Comparison of ENCODE assay signal across 10 mouse cellular contexts in the genomic region with DNA sequence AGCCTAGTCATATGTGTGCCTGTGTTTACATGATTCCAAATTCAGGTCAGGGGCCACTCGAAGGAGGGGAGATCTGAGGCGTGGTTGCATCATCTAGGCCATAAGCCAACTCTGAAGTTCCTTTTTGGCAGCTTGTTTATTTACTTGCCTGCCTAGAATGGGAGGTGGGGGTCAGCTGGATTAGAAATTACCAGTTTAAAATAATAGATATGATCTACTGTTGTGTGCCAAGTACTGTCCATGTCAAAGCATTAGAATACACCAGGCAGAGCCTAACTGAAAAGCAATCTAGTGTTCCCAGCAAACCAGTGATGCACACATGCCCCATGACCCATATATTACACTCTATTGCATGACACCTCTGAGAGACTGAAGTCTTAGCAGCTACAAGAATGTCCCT. TPM values are rescaled to one million over a fixed set of nuclear protein-coding genes. Genes with fewer than 3 reads are reported as not detected.
DNase-seq lines count a peak whose midpoint lies in the region; ATAC-seq and TF ChIP-seq lines count a peak whose summit lies in the region.
"Had no signal": no experiment of that assay in that cellular context is flagged by ENCODE, and none has a peak within 500 bp of the region (broad histone marks: within the 10 kb centered on the region; RNA-seq: fewer than 3 reads in every experiment).

No protein-coding gene starts in this region.

- H3K27ac ChIP-seq in heart, embryonic 13.5 days (replicated peaks) = peak overlapping the region; percentile 16; the same call in 1 of the 2 replicates
- H3K27ac ChIP-seq in lung, embryonic 14.5 days (ENCODE audit: low read depth) = no peak overlapping the region
- H3K27ac ChIP-seq in hindbrain, embryonic 12.5 days = no peak overlapping the region
- H3K27ac ChIP-seq: embryonic facial prominence, embryonic 13.5 days had no signal

- no peak overlapping the region for H3K4me2 ChIP-seq in heart, embryonic 13.5 days
- H3K4me2 ChIP-seq in lung, embryonic 14.5 days = no peak overlapping the region
- H3K4me2 ChIP-seq in hindbrain, embryonic 12.5 days (replicated peaks) = no peak overlapping the region
- H3K4me2 ChIP-seq: embryonic facial prominence, embryonic 13.5 days had no signal

- 50% methylated on average over 2 of the region's 2 CpGs for WGBS in heart, embryonic 13.5 days
- whole genome bisulfite sequencing in lung, embryonic 14.5 days = 29% methylated on average over 2 of the region's 2 CpGs
- WGBS in hindbrain, embryonic 12.5 days = 86% methylated on average over 2 of the region's 2 CpGs

- no peaks in the 10 kb centered on the region for H3K9me3 ChIP-seq in heart, embryonic 13.5 days
- H3K9me3 ChIP-seq in lung, embryonic 14.5 days (ENCODE audit: low read depth, low read length) = no peaks in the 10 kb centered on the region
- H3K9me3 ChIP-seq in hindbrain, embryonic 12.5 days (replicated peaks) = no peaks in the 10 kb centered on the region
- H3K9me3 ChIP-seq: embryonic facial prominence, embryonic 13.5 days had no signal

- H3K4me1 ChIP-seq in heart, embryonic 13.5 days = peaks cover 61% of the 10 kb centered on the region
- H3K4me1 ChIP-seq in lung, embryonic 14.5 days (ENCODE audit: insufficient read depth) = peaks cover 3% of the 10 kb centered on the region; the same call in 1 of the 2 replicates
- H3K4me1 ChIP-seq in hindbrain, embryonic 12.5 days = no peaks in the 10 kb centered on the region
- H3K4me1 ChIP-seq: embryonic facial prominence, embryonic 13.5 days had no signal

- intact Hi-C loops in gastrocnemius, postnatal 36 days (cut with DNase I) = loop anchor here (5.0 kb wide), 1 partner anchor 98 kb away; no protein-coding TSS in a partner anchor

- peak; percentile 70 for DNase-seq in gastrocnemius, adult 18-20 months (ENCODE audit: low spot score)
- DNase-seq in gastrocnemius, postnatal 36 days = no peak
- DNase-seq in 3T3-L1 (ENCODE audit: low read depth, low spot score) = peak; percentile 49
- DNase-seq in lung, embryonic 14.5 days = peak; percentile 89
- DNase-seq in spleen, adult 12 weeks (ENCODE audit: low spot score) = no peak

- H3K9ac ChIP-seq in heart, embryonic 13.5 days = no peak overlapping the region
- no peak overlapping the region for H3K9ac ChIP-seq in lung, embryonic 14.5 days
- H3K9ac ChIP-seq in hindbrain, embryonic 12.5 days = no peak overlapping the region
- H3K9ac ChIP-seq: embryonic facial prominence, embryonic 13.5 days had no signal

- TF ChIP-seq CTCF in lung, embryonic 14.5 days (IDR thresholded peaks at IDR 0.05; ENCODE audit: low read depth) = no peak

- H3K36me3 ChIP-seq in heart, embryonic 13.5 days = peaks cover 80% of the 10 kb centered on the region
- H3K36me3 ChIP-seq in lung, embryonic 14.5 days (ENCODE audit: insufficient read depth) = peaks cover 20% of the 10 kb centered on the region
- peaks cover 28% of the 10 kb centered on the region for H3K36me3 ChIP-seq in hindbrain, embryonic 12.5 days

- no peaks in the 10 kb centered on the region for H3K27me3 ChIP-seq in heart, embryonic 13.5 days (replicated peaks)
- no peaks in the 10 kb centered on the region for H3K27me3 ChIP-seq in lung, embryonic 14.5 days (ENCODE audit: insufficient read depth, low read length)
- H3K27me3 ChIP-seq in hindbrain, embryonic 12.5 days = no peaks in the 10 kb centered on the region
- H3K27me3 ChIP-seq: embryonic facial prominence, embryonic 13.5 days had no signal

- ATAC-seq in heart, embryonic 13.5 days (ENCODE audit: extremely low read depth, insufficient number of reproducible peaks, low FRiP score, low TSS enrichment) = no peak
- peak; percentile 76 for ATAC-seq in lung, embryonic 14.5 days (ENCODE audit: insufficient read depth)
- no peak for ATAC-seq in erythroid progenitor cell, adult 5-6 weeks (replicated peaks; ENCODE audit: low FRiP score, poor library complexity, severe bottlenecking)
- ATAC-seq in hindbrain, embryonic 12.5 days (ENCODE audit: low FRiP score) = no peak

- no peak overlapping the region for H3K4me3 ChIP-seq in heart, embryonic 13.5 days
- no peak overlapping the region for H3K4me3 ChIP-seq in lung, embryonic 14.5 days (ENCODE audit: low read depth, low read length)
- H3K4me3 ChIP-seq in hindbrain, embryonic 12.5 days = no peak overlapping the region
- H3K4me3 ChIP-seq: embryonic facial prominence, embryonic 13.5 days; left cerebral cortex, adult 2 months had no signal

RNA-seq across cellular contexts. Expression of a gene that starts 17.3 kb away (rescaled TPM):
- total RNA-seq in gastrocnemius, adult 18-20 months (2021) = 100 to 1,000 TPM; 191 to 201 TPM
- 100 to 1,000 TPM; 140 to 181 TPM for total RNA-seq in gastrocnemius, postnatal 36 days (2021)
- polyA plus RNA-seq in heart, embryonic 13.5 days (2015; fragmentation: Nextera tagmentation; extraction: Ambion mirVana) = 28.8 and 30.1 TPM in 2 replicates
- polyA plus RNA-seq in lung, embryonic 14.5 days (2014; fragmentation: Nextera tagmentation; extraction: Ambion mirVana) = 0.22 and 0.99 TPM in 2 replicates
- not detected in 2 replicates for total RNA-seq in erythroid progenitor cell, adult 5-6 weeks (2015; ENCODE audit: low replicate concordance)
- not detected in 2 replicates for total RNA-seq in erythroid progenitor cell, adult 5-6 weeks (2017; ENCODE audit: low replicate concordance)
- polyA plus RNA-seq in hindbrain, embryonic 12.5 days (2016; fragmentation: Nextera tagmentation; extraction: Ambion mirVana) = 0.09 and 0.52 TPM in 2 replicates

RNA-seq across cellular contexts. Expression of a gene that starts 44.5 kb away (rescaled TPM):
- 10 to 100 TPM; 10.6 to 11.6 TPM for total RNA-seq in gastrocnemius, adult 18-20 months (2021)
- total RNA-seq in gastrocnemius, postnatal 36 days (2021) = 1 to 10 TPM; 7.3 to 8.3 TPM
- polyA plus RNA-seq in heart, embryonic 13.5 days (2015; fragmentation: Nextera tagmentation; extraction: Ambion mirVana) = 2.6 and 3.3 TPM in 2 replicates
- 12.1 and 12.9 TPM in 2 replicates for polyA plus RNA-seq in lung, embryonic 14.5 days (2014; fragmentation: Nextera tagmentation; extraction: Ambion mirVana)
- 3.2 and 3.8 TPM in 2 replicates for total RNA-seq in erythroid progenitor cell, adult 5-6 weeks (2015; ENCODE audit: low replicate concordance)
- total RNA-seq in erythroid progenitor cell, adult 5-6 weeks (2017; ENCODE audit: low replicate concordance) = 0.64 TPM in 1 of 2 replicates, not detected in the other
- 28.3 and 29.2 TPM in 2 replicates for polyA plus RNA-seq in hindbrain, embryonic 12.5 days (2016; fragmentation: Nextera tagmentation; extraction: Ambion mirVana)

RNA-seq across cellular contexts. Expression of a gene that starts 48.4 kb away (rescaled TPM):
- 10 to 100 TPM; 28.0 to 37.1 TPM for total RNA-seq in gastrocnemius, adult 18-20 months (2021)
- total RNA-seq in gastrocnemius, postnatal 36 days (2021) = 10 to 100 TPM; 23.9 to 25.5 TPM
- 7.8 and 7.9 TPM in 2 replicates for polyA plus RNA-seq in heart, embryonic 13.5 days (2015; fragmentation: Nextera tagmentation; extraction: Ambion mirVana)
- 18.4 and 21.1 TPM in 2 replicates for polyA plus RNA-seq in lung, embryonic 14.5 days (2014; fragmentation: Nextera tagmentation; extraction: Ambion mirVana)
- total RNA-seq in erythroid progenitor cell, adult 5-6 weeks (2015; ENCODE audit: low replicate concordance) = 9.2 and 15.5 TPM in 2 replicates
- total RNA-seq in erythroid progenitor cell, adult 5-6 weeks (2017; ENCODE audit: low replicate concordance) = 6.8 and 11.6 TPM in 2 replicates
- polyA plus RNA-seq in hindbrain, embryonic 12.5 days (2016; fragmentation: Nextera tagmentation; extraction: Ambion mirVana) = 10.9 and 13.4 TPM in 2 replicates

Comparison
In these comparisons a context has a peak if more than half of its experiments do, and no peak if none do; other contexts are left out.
1. DNase-seq: peak in gastrocnemius, adult 18-20 months (single experiment), 3T3-L1 (single experiment) and lung, embryonic 14.5 days (single experiment); none in gastrocnemius, postnatal 36 days (0 of 2) and spleen, adult 12 weeks (single experiment).
2. RNA of a gene that starts 17.3 kb away (total RNA-seq): 191 to 201 TPM in gastrocnemius, adult 18-20 months and 140 to 181 TPM in gastrocnemius, postnatal 36 days; not detected in erythroid progenitor cell, adult 5-6 weeks; every median in the first group is over 100 times any median in the second.